Mouse (Mus musculus) CH12.LX (cell line): Measurements from ENCODE around the gene Spata2l.

ENCODE experiments used
- BHLHE40 ChIP-seq: IDR thresholded peaks from 2 replicates; pipeline ENCODE4 v1.6.1; 2011; ENCODE audit warnings: mild to moderate bottlenecking, low read depth, low read length, improper control_type of control experiment
- E2F4 ChIP-seq: IDR thresholded peaks from 2 replicates; pipeline ENCODE4 v1.6.1; 2011; ENCODE audit warnings: low read depth, low read length, improper control_type of control experiment; ENCODE audit not compliant: insufficient replicate concordance
- EP300 ChIP-seq: IDR thresholded peaks from 2 replicates; pipeline ENCODE4 v1.6.1; 2011; ENCODE audit warnings: low read length, improper control_type of control experiment
- HCFC1 ChIP-seq: IDR thresholded peaks from 2 replicates; pipeline ENCODE4 v1.6.1; 2012; ENCODE audit warnings: low read depth, mild to moderate bottlenecking, inconsistent platforms, low read length, improper control_type of control experiment
- MAFK ChIP-seq: IDR thresholded peaks from 2 replicates; pipeline ENCODE4 v1.6.1; 2011; ENCODE audit warnings: low read length, improper control_type of control experiment; ENCODE audit not compliant: insufficient replicate concordance
- MAZ ChIP-seq: IDR thresholded peaks from 2 replicates; pipeline ENCODE4 v1.6.1; 2012; ENCODE audit warnings: low read depth, mild to moderate bottlenecking, inconsistent platforms, low read length, improper control_type of control experiment, moderate library complexity
- NRF1 ChIP-seq: IDR thresholded peaks from 2 replicates; pipeline ENCODE4 v1.6.1; 2014; ENCODE audit warnings: low read depth, mild to moderate bottlenecking, inconsistent platforms, low read length, improper control_type of control experiment, moderate library complexity
- POLR2A ChIP-seq: IDR thresholded peaks from 2 replicates; pipeline ENCODE4 v1.6.1; 2011; ENCODE audit warnings: low read depth, mild to moderate bottlenecking, improper control_type of control experiment, low read length
- POLR2AphosphoS2 ChIP-seq: IDR thresholded peaks from 2 replicates; pipeline ENCODE4 v1.6.1; 2011; ENCODE audit warnings: low read depth, low read length, improper control_type of control experiment
- RAD21 ChIP-seq: IDR thresholded peaks from 2 replicates; pipeline ENCODE4 v1.6.1; 2011; ENCODE audit warnings: low read depth, mild to moderate bottlenecking, low read length, improper control_type of control experiment, moderate library complexity
- USF2 ChIP-seq: conservative IDR thresholded peaks from 2 replicates; pipeline ENCODE4 v1.6.1; 2011; ENCODE audit warnings: low read depth, low read length, improper control_type of control experiment

DNA sequence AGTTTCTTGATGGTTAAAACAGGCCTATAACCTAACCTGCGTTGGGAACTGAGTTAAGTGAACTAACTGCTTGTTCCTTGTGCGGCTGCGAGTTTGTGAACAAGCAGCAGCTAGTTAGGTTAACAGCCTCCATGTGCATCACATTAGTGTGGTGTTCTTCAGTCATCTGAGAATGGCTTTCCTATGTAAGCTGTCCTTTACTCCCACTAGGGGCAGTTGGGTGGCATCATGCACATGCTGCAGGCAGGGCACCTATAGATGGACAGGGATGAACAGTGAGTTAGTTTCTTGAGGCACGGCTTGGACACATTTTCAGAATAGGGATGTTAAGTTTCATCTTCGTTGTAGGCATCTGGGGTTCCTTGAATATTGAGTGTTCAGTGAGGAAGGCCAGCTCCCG is 19.1 kb upstream of the Spata2l start:
- no peak for TF ChIP-seq E2F4
- no peak for TF ChIP-seq MAZ
- no peak for TF ChIP-seq USF2
- no peak for TF ChIP-seq POLR2A
- no peak for TF ChIP-seq MAFK
- TF ChIP-seq HCFC1 = no peak
- no peak for TF ChIP-seq BHLHE40
- no peak for TF ChIP-seq RAD21
- no peak for TF ChIP-seq POLR2AphosphoS2
- TF ChIP-seq EP300 = no peak
- no peak for TF ChIP-seq NRF1
